Mouse (Mus musculus): ENCODE measurements around the gene Fam186a.
"Not testable (repeated sequence)": the region's sequence is repeated elsewhere in the genome, so short reads cannot be mapped to it uniquely, and the experiment has no call there.

Fam186a gene

GRCm38 (mm10) chr15:99966961-99967360 is at the start of gene Fam186a:
Gene Fam186a (minus strand): TSS chr15:99967061.
- no peak for DNase-seq (ENCODE audit: low read depth in 1 of 2, low spot score in 2 of 2)

- DNase-seq (ENCODE audit: low read depth in 1 of 2, low spot score in 2 of 2) = no peak
Observed at GRCm38 (mm10) chr15:100006180-100006579, 39.3 kb upstream of the Fam186a start.

- DNase-seq (ENCODE audit: low read depth in 1 of 2, low spot score in 2 of 2) = no peak
Observed at GRCm38 (mm10) chr15:100004677-100005273, 37.9 kb upstream of the Fam186a start.

- no peak for DNase-seq (ENCODE audit: low read depth in 1 of 2, low spot score in 2 of 2)
Observed at GRCm38 (mm10) chr15:99999390-99999789, 32.5 kb upstream of the Fam186a start.

- no peak for DNase-seq (ENCODE audit: low read depth in 1 of 2, low spot score in 2 of 2)
Observed at GRCm38 (mm10) chr15:99997114-99997804, 30.4 kb upstream of the Fam186a start.

- no peak for DNase-seq (ENCODE audit: low read depth in 1 of 2, low spot score in 2 of 2)
Observed at GRCm38 (mm10) chr15:99993100-99993499, 26.2 kb upstream of the Fam186a start.

- no peak for DNase-seq (ENCODE audit: low read depth in 1 of 2, low spot score in 2 of 2)
Observed at GRCm38 (mm10) chr15:99979715-99980114, 12.9 kb upstream of the Fam186a start.

GRCm38 (mm10) chr15:99979266-99979665 is 12.4 kb upstream of the Fam186a start:
- DNase-seq (ENCODE audit: low read depth in 1 of 2, low spot score in 2 of 2) = no peak

GRCm38 (mm10) chr15:99976121-99976520 is 9.3 kb upstream of the Fam186a start:
- DNase-seq (ENCODE audit: low read depth in 1 of 2, low spot score in 2 of 2) = not testable (repeated sequence)

GRCm38 (mm10) chr15:99974476-99975220 is 7.8 kb upstream of the Fam186a start:
- DNase-seq (ENCODE audit: low read depth in 1 of 2, low spot score in 2 of 2) = no peak

- no peak for DNase-seq (ENCODE audit: low read depth in 1 of 2, low spot score in 2 of 2)
Observed at GRCm38 (mm10) chr15:99972989-99973911, 6.4 kb upstream of the Fam186a start.

- peak; percentile 90 to 95 for DNase-seq (ENCODE audit: low read depth in 1 of 2, low spot score in 2 of 2)
Observed at GRCm38 (mm10) chr15:99972361-99972988, 5.6 kb upstream of the Fam186a start.

- no peak for DNase-seq (ENCODE audit: low read depth in 1 of 2, low spot score in 2 of 2)
Observed at GRCm38 (mm10) chr15:99970606-99971005, 3.7 kb upstream of the Fam186a start.

- not testable (repeated sequence) for DNase-seq (ENCODE audit: low read depth in 1 of 2, low spot score in 2 of 2)
Observed at GRCm38 (mm10) chr15:99969765-99970164, 2.9 kb upstream of the Fam186a start, which contains the start of gene Larp4. Gene Larp4 (plus strand): TSS chr15:99970065.

- no peak for DNase-seq (ENCODE audit: low read depth in 1 of 2, low spot score in 2 of 2)
Observed at GRCm38 (mm10) chr15:99965103-99965775, 1.6 kb downstream of the Fam186a start.

GRCm38 (mm10) chr15:99955324-99955723 is 11.5 kb downstream of the Fam186a start:
- DNase-seq (ENCODE audit: low read depth in 1 of 2, low spot score in 2 of 2) = no peak

- DNase-seq (ENCODE audit: low read depth in 1 of 2, low spot score in 2 of 2) = no peak
Observed at GRCm38 (mm10) chr15:99940970-99941630, 25.8 kb downstream of the Fam186a start.

- DNase-seq (ENCODE audit: low read depth in 1 of 2, low spot score in 2 of 2) = no peak
Observed at GRCm38 (mm10) chr15:99940426-99940825, 26.4 kb downstream of the Fam186a start.

- DNase-seq (ENCODE audit: low read depth in 1 of 2, low spot score in 2 of 2) = no peak
Observed at GRCm38 (mm10) chr15:99937841-99938240, 29.0 kb downstream of the Fam186a start.

Data from monocyte, adult 2 months (primary cell).